Mouse (Mus musculus) ES-Bruce4 (cell line): ENCODE measurements at regions not wholly inside any gene's neighbourhood (a gene's known extent, or its start where the extent isn't known, plus 50 kb on each side); places are given as distances from the start of the nearest gene placed in this dataset.

Experiments used
- CTCF ChIP-seq: IDR thresholded peaks from one replicate; pipeline ENCODE4 v1.8.1; 2011; ENCODE audit warnings: low read depth, low read length
- EP300 ChIP-seq: IDR thresholded peaks from 2 replicates; pipeline ENCODE4 v1.6.1; 2011; ENCODE audit warnings: low read depth, low read length; ENCODE audit not compliant: insufficient read depth
- POLR2A ChIP-seq: IDR thresholded peaks from one replicate; pipeline ENCODE4 v1.8.1; 2011; ENCODE audit warnings: low read length; ENCODE audit not compliant: insufficient read depth

DNA sequence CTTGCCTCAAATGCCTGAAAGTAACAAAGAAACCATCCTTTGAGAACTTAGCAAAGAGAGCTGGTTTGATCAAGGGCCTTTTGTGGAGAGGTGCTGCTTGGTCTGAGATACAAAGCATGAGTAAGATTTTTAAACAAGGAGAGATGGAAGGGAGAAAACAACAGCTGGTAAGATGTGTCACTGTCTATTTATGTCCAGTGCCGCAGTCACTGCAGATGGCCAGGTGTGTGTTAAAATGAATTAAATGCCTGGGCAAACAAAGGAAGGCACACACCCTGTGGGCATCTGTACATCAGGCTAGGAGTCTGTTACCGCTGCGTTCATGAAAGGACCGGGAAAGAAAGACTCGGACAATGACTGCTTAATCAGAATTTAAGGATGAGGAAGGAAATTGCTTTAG, 68.2 kb upstream of the Gm10985 start:
- TF ChIP-seq CTCF, result no peak
- no peak for TF ChIP-seq POLR2A
- TF ChIP-seq EP300, result no peak
